Mouse (Mus musculus) macrophage (primary cell): Measurements from ENCODE around the gene Mxi1. TPM values are rescaled to one million over a fixed set of nuclear protein-coding genes. Genes with fewer than 3 reads are reported as not detected.
"Not testable (repeated sequence)": the region's sequence is repeated elsewhere in the genome, so short reads cannot be mapped to it uniquely, and the experiment has no call there.

Experiments used
- H3K27ac ChIP-seq: fragments of 350-480 bp; formaldehyde crosslinking; 2 replicates; pipeline ENCODE4 v1.9.0; 2021
- H3K36me3 ChIP-seq: fragments of 350-480 bp; formaldehyde crosslinking; 2 replicates; pipeline ENCODE4 v1.9.0; 2021; ENCODE audit errors: inconsistent target
- H3K4me3 ChIP-seq: fragments of 350-480 bp; formaldehyde crosslinking; 2 replicates; pipeline ENCODE4 v1.9.0; 2021; ENCODE audit errors: inconsistent target
- H3K79me2 ChIP-seq: fragments of 350-480 bp; formaldehyde crosslinking; 2 replicates; pipeline ENCODE4 v1.9.0; 2021; ENCODE audit errors: inconsistent target
- WGBS: methylation state at CpG from one replicate; pipeline ENCODE4 v1.1.7; 2026; ENCODE audit warnings: inconsistent platforms; ENCODE audit not compliant: missing documents; 5-methylcytosine and 5-hydroxymethylcytosine counted together
- polyA plus RNA-seq: library from polyadenylated mRNA; stranded (reverse); fragments of 250-400 nt; gene quantifications from 3 replicates; pipeline ENCODE4 v1.2.4, GENCODE M21; 2018; ENCODE audit warnings: inconsistent platforms

The Mxi1 gene
- polyA plus RNA-seq, 1 experiment from 2014 or later = 18.3 TPM

- WGBS = 91% methylated on average over 10 of the region's 10 CpGs
- Histone ChIP-seq H3K27ac (no peak overlapping the region), H3K36me3 (peaks cover 57% of the 10 kb centered on the region), H3K79me2 (peaks cover 17% of the 10 kb centered on the region; the same call in 1 of the 2 replicates), H3K4me3 (no peak overlapping the region)
Measured at GRCm38 (mm10) chr19:53378421-53378820, 68.1 kb downstream of the Mxi1 start.

- Histone ChIP-seq H3K36me3 (peaks cover 82% of the 10 kb centered on the region), H3K79me2 (peaks cover 65% of the 10 kb centered on the region), H3K4me3 (no peak overlapping the region), H3K27ac (no peak overlapping the region)
- WGBS = 95% methylated on average over 15 of the region's 15 CpGs
Measured at GRCm38 (mm10) chr19:53383336-53383735, 73.0 kb downstream of the Mxi1 start.

DNA sequence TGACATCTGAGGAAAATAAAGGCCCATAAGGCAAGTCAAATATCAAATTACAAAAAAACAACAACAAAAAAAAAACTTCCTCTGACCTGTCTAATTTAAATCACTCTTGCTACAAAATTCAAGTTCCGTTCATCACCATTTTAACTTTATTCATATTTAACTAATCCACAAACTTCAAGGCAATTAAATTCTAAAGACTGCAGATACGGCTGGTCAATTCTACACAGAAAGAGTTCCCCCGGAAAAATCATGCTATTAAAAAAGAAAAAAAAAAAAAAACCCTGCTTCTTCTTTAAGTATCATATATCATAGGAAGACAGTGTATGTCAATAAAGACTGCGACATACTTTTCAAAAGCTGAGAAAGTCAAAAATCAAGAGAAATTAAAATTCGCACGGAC is 79.1 kb downstream of the Mxi1 start:
- 18% methylated on average over 5 of the region's 6 CpGs for WGBS
- Histone ChIP-seq H3K4me3 (peak overlapping the region; percentile 61), H3K79me2 (peaks cover 64% of the 10 kb centered on the region), H3K27ac (peak overlapping the region; percentile 34; the same call in 1 of the 2 replicates), H3K36me3 (peaks cover 35% of the 10 kb centered on the region)

- Histone ChIP-seq H3K27ac (peak overlapping the region; percentile 34; the same call in 1 of the 2 replicates), H3K79me2 (peaks cover 58% of the 10 kb centered on the region), H3K36me3 (peaks cover 34% of the 10 kb centered on the region), H3K4me3 (peak overlapping the region; percentile 61)
- under 1% methylated on average over 58 of the region's 59 CpGs for WGBS
Measured at GRCm38 (mm10) chr19:53389851-53390431, 79.6 kb downstream of the Mxi1 start.

GRCm38 (mm10) chr19:53390495-53391007 is 80.2 kb downstream of the Mxi1 start, which contains the start of gene Smndc1:
Gene Smndc1, minus strand, starts transcription at chr19:53390578.
- peaks cover 31% of the 10 kb centered on the region for H3K36me3 ChIP-seq
- H3K79me2 ChIP-seq = peaks cover 52% of the 10 kb centered on the region
- WGBS = 1% methylated on average over 39 of the region's 48 CpGs
- peak within 1 kb of the TSS; percentile 74 for H3K27ac ChIP-seq
- peak within 1 kb of the TSS; percentile 92 for H3K4me3 ChIP-seq

GRCm38 (mm10) chr19:53391386-53391785 is 81.1 kb downstream of the Mxi1 start:
- peaks cover 44% of the 10 kb centered on the region for H3K79me2 ChIP-seq
- 42% methylated on average over 8 of the region's 8 CpGs for WGBS
- H3K36me3 ChIP-seq = peaks cover 26% of the 10 kb centered on the region
- peak overlapping the region; percentile 92 for H3K4me3 ChIP-seq
- peak overlapping the region; percentile 74 for H3K27ac ChIP-seq

- peak overlapping the region; percentile 92 for H3K4me3 ChIP-seq
Measured at GRCm38 (mm10) chr19:53391787-53392186, 81.5 kb downstream of the Mxi1 start.

GRCm38 (mm10) chr19:53392781-53393343 is 82.5 kb downstream of the Mxi1 start:
- no peak overlapping the region for H3K27ac ChIP-seq
- no peak overlapping the region for H3K4me3 ChIP-seq
- peaks cover 29% of the 10 kb centered on the region for H3K79me2 ChIP-seq
- peaks cover 11% of the 10 kb centered on the region; the same call in 1 of the 2 replicates for H3K36me3 ChIP-seq
- 82% methylated on average over 8 of the region's 8 CpGs for WGBS

More at GRCm38 (mm10) chr19:53391787-53392186, 81.5 kb downstream of the Mxi1 start:
- Histone ChIP-seq H3K27ac (peak overlapping the region; percentile 74), H3K79me2 (peaks cover 40% of the 10 kb centered on the region), H3K36me3 (peaks cover 22% of the 10 kb centered on the region)
- 47% methylated on average over 5 of the region's 5 CpGs for WGBS

GRCm38 (mm10) chr19:53393646-53394045 is 83.3 kb downstream of the Mxi1 start:
- Histone ChIP-seq H3K27ac (no peak overlapping the region), H3K79me2 (peaks cover 21% of the 10 kb centered on the region), H3K36me3 (peaks cover 3% of the 10 kb centered on the region; the same call in 1 of the 2 replicates), H3K4me3 (no peak overlapping the region)

GRCm38 (mm10) chr19:53394552-53394951 is 84.2 kb downstream of the Mxi1 start:
- Histone ChIP-seq H3K4me3 (no peak overlapping the region), H3K27ac (no peak overlapping the region), H3K36me3 (no peaks in the 10 kb centered on the region), H3K79me2 (peaks cover 12% of the 10 kb centered on the region)
- WGBS = 10% methylated on average over 7 of the region's 7 CpGs

DNA sequence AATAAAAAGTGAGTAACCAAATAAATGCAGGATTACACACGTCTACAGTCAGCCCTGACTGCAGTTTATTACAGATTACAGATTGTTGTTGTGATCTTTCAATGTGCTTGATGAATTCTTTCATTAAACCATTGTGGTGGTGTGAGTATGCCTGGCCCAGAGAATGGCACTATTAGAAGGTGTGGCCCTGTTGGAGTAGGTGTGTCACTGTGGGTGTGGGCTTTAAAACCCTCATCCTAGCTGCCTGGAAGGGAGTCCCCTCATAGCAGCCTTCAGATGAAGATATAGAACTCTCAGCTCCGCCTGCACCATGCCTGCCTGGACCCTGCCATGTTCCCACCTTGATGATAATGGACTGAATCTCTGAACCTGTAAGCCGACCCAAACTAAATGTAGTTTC is 84.6 kb downstream of the Mxi1 start:
- 71% methylated on average over 3 of the region's 3 CpGs for WGBS
- H3K36me3 ChIP-seq, H3K79me2 ChIP-seq, H3K27ac ChIP-seq, H3K4me3 ChIP-seq: not testable (repeated sequence)

- H3K36me3 ChIP-seq, H3K79me2 ChIP-seq, H3K4me3 ChIP-seq, H3K27ac ChIP-seq: not testable (repeated sequence)
- 58% methylated on average over 5 of the region's 5 CpGs for WGBS
Measured at GRCm38 (mm10) chr19:53395805-53396204, 85.5 kb downstream of the Mxi1 start.

DNA sequence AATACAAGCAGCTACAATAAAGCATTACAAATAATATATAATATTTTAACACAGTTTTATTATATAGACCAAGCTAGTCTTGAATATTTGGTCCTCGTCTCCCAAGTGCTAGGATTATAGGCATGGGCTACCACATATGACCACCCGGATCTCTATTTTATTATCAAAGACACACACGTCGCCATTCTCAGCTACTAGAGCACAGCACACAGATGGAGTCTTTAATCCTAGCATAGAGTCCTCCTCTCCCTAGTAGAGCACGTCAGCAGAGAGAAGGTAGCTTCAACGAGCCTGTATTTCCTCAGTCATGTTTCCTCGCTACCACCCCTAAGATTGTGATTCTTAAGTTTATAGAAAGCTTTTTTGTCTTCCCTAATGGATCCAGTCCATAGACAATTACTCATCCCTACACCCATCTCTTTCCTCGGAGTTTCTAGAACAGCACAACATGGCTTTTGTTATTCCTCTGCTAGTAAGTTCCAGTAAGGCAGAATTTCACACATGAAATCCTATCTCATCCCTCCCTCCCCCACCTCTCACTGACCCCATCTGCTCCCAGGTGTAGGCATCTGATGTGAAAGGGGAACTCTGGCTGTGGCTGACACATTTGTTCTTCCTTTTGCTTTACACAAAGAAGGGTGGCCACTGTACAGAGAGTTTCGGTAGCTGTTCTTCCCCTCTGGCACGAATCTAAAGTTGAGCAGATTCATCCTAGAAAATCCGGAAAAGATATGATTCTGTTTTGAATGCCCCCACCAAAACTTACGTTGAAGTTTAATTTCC is 87.3 kb downstream of the Mxi1 start:
- Histone ChIP-seq H3K4me3 (no peak overlapping the region), H3K36me3 (no peaks in the 10 kb centered on the region), H3K27ac (no peak overlapping the region), H3K79me2 (no peaks in the 10 kb centered on the region)
- 67% methylated on average over 12 of the region's 12 CpGs for WGBS

DNA sequence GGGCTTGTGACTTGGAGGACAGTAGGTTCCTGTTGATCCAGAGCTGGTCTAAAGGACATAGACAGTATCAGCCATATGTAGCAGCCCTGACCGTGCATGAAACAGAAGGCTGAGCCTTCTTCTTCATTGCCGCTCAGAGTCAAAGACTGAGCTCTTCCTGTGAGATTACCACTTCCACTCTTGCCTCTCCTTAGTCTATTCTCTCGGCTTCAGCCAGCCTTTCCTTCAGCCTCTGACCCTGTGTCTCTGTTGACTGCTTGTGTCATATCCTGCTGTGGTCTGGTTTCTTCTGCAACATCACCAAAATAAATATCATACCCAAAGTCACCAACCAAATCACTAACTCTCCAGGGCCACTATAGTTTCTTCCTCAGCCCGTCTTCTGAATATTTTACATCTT is 88.9 kb downstream of the Mxi1 start:
- 22% methylated on average over 4 of the region's 4 CpGs for WGBS

More for the DNA sequence above, 88.9 kb downstream of the Mxi1 start:
- Histone ChIP-seq H3K4me3 (no peak overlapping the region), H3K27ac (no peak overlapping the region), H3K79me2 (no peaks in the 10 kb centered on the region), H3K36me3 (no peaks in the 10 kb centered on the region)
